Mouse (Mus musculus): ENCODE data around the gene Ccdc85b.

Ccdc85b gene

GRCm38 (mm10) chr19:5456241-5456921 is 1.3 kb downstream of the Ccdc85b start:
- no peak for DNase-seq (ENCODE audit: low spot score in 2 of 2)

GRCm38 (mm10) chr19:5455568-5455967 is 2.1 kb downstream of the Ccdc85b start:
- no peak for DNase-seq (ENCODE audit: low spot score in 2 of 2)

DNA sequence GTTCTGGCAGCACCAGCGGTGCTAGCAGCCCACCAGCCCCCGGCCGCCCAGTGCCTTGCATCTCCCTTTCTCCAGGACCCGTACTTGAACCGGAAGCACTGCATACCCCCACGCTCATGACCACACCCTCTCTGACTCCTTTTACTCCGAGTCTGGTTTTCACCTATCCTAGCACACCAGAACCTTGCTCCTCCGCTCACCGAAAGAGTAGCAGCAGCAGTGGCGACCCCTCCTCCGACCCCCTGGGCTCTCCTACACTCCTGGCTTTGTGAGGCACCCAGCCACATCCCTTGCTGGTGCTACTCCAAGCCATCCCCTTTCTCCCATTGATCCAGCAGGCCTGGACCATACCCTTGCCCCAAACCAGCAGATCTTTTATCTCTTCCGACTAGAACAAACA is 2.7 kb downstream of the Ccdc85b start:
- DNase-seq (ENCODE audit: low spot score in 2 of 2), result no peak

DNA sequence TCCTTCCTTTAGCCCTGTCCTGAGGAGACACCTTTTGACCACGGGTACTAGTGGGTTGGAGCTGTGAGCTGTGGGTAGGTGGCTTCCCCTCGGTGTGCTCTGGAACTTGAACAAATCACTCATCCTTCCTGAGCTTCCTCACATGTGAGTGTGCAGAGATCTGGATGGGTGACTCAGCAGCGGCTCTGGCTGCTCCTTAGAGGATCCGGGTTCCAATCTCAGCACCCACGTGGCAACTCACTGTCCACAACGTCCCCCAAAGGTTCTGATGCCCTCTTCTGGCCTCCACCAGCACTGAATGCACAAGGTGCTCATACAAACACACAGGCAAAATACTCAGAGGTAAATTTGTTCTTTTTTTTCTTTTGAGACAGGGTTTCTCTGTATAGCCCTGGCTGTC is 5.9 kb downstream of the Ccdc85b start:
- DNase-seq (ENCODE audit: low spot score in 2 of 2), result no peak

GRCm38 (mm10) chr19:5449673-5450072 is 8.0 kb downstream of the Ccdc85b start:
- no peak for DNase-seq (ENCODE audit: low spot score in 2 of 2)

DNA sequence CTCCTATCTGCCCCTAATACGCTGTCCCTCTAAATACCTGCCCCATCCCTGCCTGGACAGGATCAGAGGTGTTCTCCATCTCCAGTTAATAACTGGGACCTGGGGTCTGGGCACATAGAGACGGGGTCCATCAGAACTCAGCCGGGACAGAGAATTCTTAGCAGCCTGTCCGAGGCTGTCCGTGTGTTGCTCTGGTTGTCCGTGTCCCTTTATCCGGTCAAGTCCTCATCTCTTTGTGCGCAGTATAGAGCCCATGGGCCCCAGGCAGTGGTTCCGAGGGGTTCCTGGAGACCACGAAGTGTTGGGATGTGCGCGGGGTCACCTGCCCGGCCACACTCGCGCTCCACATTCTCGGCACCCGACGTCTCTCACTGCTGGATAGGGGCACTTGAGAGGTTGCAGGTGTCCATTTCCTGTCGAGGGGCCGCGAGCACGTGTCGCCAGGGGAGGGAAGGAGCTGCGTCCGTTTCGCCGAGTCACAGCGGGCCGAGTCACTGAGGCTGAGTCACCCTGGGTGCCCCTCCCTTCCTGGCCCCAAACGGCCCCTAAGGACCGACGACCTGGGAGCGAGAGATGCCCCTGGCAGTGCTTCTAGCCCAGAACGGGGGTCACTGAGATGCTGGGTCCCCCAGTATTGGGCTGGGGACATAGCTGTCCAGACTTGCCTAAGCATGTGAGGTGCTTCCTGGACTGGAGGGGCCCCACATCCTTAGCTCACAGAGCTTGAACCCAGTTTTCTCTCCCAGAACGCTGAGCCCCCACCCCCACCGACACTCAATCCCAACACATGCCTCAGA is 9.1 kb downstream of the Ccdc85b start:
- DNase-seq (ENCODE audit: low spot score in 2 of 2), result no peak

GRCm38 (mm10) chr19:5447515-5448353 is 10.0 kb downstream of the Ccdc85b start, which contains the start of gene Fosl1:
TSS of gene Fosl1 (plus strand) at chr19:5447547.
- peak; percentile 41 to 67 for DNase-seq (ENCODE audit: low spot score in 2 of 2)

- no peak for DNase-seq (ENCODE audit: low spot score in 2 of 2)
Observed at GRCm38 (mm10) chr19:5445747-5446146, 11.9 kb downstream of the Ccdc85b start.

DNA sequence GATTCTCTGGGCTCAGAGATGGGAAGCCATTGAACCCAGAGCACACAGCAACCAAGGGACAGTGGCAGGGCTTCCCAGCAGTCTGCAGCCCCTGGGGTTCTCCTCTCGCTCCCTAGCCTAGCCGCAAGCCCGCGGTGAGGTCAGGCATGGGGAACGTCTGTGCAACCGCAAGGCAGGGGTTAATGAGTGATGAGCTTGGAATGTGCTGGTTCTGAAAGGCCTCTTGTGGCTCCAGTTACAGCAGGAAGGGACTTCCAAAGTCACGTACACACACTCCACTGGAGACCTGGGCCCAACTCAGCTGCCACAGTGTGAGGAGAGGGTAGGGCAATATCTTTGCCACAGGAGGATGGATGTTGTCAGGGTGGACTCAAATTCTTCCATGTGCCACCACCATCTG is 12.7 kb downstream of the Ccdc85b start:
- DNase-seq (ENCODE audit: low spot score in 2 of 2), result no peak

GRCm38 (mm10) chr19:5444371-5444908 is 13.3 kb downstream of the Ccdc85b start:
- no peak for DNase-seq (ENCODE audit: low spot score in 2 of 2)

DNA sequence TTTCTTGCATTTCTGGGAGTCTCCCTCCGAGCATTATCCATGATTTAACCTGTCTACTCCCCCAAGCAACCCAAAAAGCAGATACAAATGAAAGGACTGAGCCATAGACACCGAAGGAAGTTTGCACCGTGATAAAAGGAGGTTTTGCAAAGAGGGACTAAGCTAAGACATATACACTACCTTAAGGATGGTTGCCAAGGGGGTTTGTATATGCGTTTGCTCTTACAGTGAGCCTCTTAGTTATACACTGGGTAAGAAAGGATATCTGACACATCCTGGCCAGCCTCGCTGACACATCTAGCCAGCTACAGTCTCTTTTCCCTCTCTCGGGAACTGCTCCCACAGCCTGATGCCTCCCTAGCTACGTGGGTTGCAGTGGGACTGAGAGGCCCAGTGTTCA is 23.7 kb downstream of the Ccdc85b start:
- no peak for DNase-seq (ENCODE audit: low spot score in 2 of 2)

GRCm38 (mm10) chr19:5432992-5433852 is 24.5 kb downstream of the Ccdc85b start:
- no peak for DNase-seq (ENCODE audit: low spot score in 2 of 2)

GRCm38 (mm10) chr19:5431911-5432464 is 25.7 kb downstream of the Ccdc85b start:
- no peak for DNase-seq (ENCODE audit: low spot score in 2 of 2)

DNA sequence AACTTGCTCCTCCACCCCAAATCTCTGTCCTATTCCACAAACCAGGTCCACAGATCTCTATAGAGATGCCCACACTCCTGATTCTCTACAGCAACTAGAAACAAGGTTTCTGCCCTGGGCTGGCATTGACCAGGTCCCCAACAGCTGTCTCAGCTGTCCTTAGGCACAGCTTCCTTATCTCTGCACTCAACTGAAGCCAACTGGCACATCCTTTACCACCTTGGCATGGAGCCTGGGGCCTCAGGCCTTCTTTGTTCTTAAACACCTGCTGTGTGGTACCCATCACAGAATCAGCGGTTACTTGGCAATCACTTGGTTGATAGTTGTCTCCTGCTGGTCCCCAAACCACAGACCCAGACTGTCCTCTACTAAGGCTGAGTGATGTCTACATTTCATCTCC is 27.3 kb downstream of the Ccdc85b start:
- no peak for DNase-seq (ENCODE audit: low spot score in 2 of 2)

- DNase-seq (ENCODE audit: low spot score in 2 of 2), result no peak
Observed at GRCm38 (mm10) chr19:5429806-5430205, 27.9 kb downstream of the Ccdc85b start.

- no peak for DNase-seq (ENCODE audit: low spot score in 2 of 2)
Observed at GRCm38 (mm10) chr19:5429219-5429618, 28.5 kb downstream of the Ccdc85b start.

DNA sequence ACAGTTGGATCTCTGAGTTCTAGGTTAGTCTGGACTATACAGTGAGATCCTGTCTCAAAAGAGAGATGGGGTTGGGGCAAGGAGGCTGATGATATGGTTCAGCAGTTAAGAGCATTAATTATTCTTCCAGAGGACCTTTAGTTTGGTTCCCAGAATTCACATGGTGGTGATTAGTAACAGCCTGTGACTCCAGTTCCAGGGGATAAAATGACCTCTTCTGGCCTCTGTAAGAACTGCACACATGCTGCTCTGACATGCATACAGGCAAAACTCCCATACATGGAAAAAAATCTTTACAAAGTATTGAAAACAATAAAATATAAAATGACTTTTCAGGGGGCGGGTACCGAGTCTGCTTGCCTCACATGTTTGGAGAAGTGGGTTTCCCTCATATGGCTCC is 29.6 kb downstream of the Ccdc85b start:
- no peak for DNase-seq (ENCODE audit: low spot score in 2 of 2)

GRCm38 (mm10) chr19:5426640-5427290 is 30.9 kb downstream of the Ccdc85b start:
- DNase-seq (ENCODE audit: low spot score in 2 of 2), result no peak

DNA sequence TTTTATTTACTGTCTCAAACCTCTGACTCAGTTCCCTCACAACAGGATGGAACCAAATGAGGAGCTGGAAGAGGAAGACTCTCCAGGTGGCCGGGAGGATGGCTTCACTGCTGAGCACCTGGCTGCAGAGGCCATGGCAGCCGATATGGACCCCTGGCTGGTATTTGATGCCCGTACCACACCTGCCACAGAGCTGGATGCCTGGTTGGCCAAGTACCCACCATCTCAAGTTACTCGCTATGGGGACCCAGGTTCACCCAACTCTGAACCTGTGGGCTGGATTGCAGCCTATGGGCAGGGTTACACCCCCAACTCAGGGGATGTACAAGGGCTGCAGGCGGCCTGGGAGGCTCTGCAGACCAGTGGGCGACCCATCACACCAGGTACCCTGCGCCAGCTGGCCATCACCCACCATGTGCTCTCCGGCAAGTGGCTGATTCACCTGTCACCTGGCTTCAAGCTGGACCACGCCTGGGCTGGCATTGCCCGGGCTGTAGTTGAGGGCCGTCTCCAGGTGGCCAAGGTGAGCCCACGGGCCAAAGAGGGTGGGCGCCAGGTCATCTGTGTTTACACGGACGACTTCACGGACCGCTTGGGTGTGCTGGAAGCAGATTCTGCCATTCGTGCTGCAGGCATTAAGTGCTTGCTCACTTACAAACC is 31.7 kb downstream of the Ccdc85b start:
- DNase-seq (ENCODE audit: low spot score in 2 of 2), result no peak
